Mouse (Mus musculus): ENCODE results near the gene Cd24a.

GRCm38 (mm10) chr10:43604687-43605250 is 26.7 kb downstream of the Cd24a start:
- TF ChIP-seq CTCF (IDR thresholded peaks at IDR 0.05; ENCODE audit: low read depth) (no peak), EP300 (IDR thresholded peaks at IDR 0.05; ENCODE audit: low read depth) (no peak)
